Mouse (Mus musculus) cortical plate, adult 2 months (tissue): ENCODE results near the gene Morn1.

ENCODE experiments used
- CTCF ChIP-seq: fragments of 200-500 bp; IDR thresholded peaks from 2 replicates; pipeline ENCODE4 v1.5.1; 2011; ENCODE audit warnings: mild to moderate bottlenecking, control low read depth, low read length; ENCODE audit not compliant: insufficient read depth; ENCODE audit errors: extremely low read depth
- POLR2A ChIP-seq: fragments of 200-500 bp; IDR thresholded peaks from 2 replicates; pipeline ENCODE4 v1.6.1; 2011; ENCODE audit warnings: mild to moderate bottlenecking, low read length, control low read depth; ENCODE audit not compliant: insufficient read depth; ENCODE audit errors: extremely low read depth

DNA sequence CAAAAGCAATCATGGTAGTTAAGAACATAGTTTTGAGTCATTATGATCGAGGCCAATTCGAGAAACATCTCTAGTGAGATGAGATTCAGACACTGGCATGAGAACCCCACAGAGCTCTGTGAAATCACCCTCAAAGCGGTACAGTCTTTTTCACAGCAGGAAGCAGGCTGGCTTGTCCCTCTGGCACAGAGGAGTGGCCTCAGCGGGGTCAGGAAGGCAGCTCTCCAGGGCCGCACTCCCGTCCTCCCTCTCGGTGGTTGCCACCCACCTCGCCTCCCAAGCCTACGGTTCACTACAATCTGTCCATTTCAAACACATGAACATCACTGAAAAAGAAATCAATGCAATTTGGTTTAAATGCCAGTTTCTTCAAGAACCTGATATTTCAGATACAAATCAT lies 12.0 kb upstream of the Morn1 start:
- TF ChIP-seq POLR2A (no peak), CTCF (no peak)
